In the genomic region with DNA sequence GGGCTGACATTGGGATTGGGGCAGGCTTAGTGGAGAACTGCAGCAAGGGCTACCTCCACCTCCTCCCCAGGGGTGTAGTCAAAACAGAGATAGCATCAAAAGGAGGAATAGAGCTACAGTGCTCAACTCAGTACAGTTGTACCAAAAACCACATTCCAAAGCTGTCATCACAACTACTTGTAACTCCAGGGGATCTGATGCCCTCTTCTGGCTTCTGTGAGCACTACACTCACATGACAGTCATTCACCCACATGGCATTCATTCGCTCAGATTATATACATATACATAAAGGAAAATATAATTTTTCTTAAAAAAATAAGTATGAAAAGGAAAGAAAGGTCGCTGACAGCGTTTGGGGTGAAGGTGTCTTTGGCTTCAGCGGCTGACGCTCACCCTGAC, we compare ENCODE assay signal across 8 mouse cellular contexts. TPM values are rescaled to one million over a fixed set of nuclear protein-coding genes. Genes with fewer than 3 reads are reported as not detected.
A peak's percentile ranks its signal among the peaks of the same experiment; 100 is the strongest.
DNase-seq lines count a peak whose midpoint lies in the region; ATAC-seq and TF ChIP-seq lines count a peak whose summit lies in the region.

No protein-coding gene starts in this region.

- no peak for TF ChIP-seq POLR2A in heart, adult 2 months (IDR thresholded peaks at IDR 0.05; ENCODE audit: insufficient read depth, low read depth, low read length)
- TF ChIP-seq POLR2A in thymus, adult 2 months (IDR thresholded peaks at IDR 0.05; ENCODE audit: control insufficient read depth, extremely low read depth, insufficient read depth, low read length, poor library complexity), result no peak

- TF ChIP-seq CTCF in heart, adult 2 months (IDR thresholded peaks at IDR 0.05), result peak; percentile 58
- no peak for TF ChIP-seq CTCF in thymus, adult 2 months (IDR thresholded peaks at IDR 0.05; ENCODE audit: borderline replicate concordance, control insufficient read depth, extremely low read depth, insufficient read depth, low read length, poor library complexity)

- H3K9me3 ChIP-seq in embryonic facial prominence, embryonic 15.5 days (replicated peaks), result no peaks in the 10 kb centered on the region
- no peaks in the 10 kb centered on the region for H3K9me3 ChIP-seq in kidney, embryonic 15.5 days (replicated peaks)
- no peaks in the 10 kb centered on the region for H3K9me3 ChIP-seq in midbrain, embryonic 16.5 days (replicated peaks; ENCODE audit: control insufficient read depth, low read length, poor library complexity, severe bottlenecking)

- DNase-seq in heart, adult 2 months, result no peak
- no peak for DNase-seq in heart, postnatal 25 days (ENCODE audit: low spot score)
- DNase-seq in thymus, adult 2 months, result peak; percentile 34
- no peak for DNase-seq in thymus, adult 18-20 months
- no peak for DNase-seq in T-cell, adult 2 months (ENCODE audit: low spot score)

- intact Hi-C loops in heart, adult 2 months (cut with DNase I), result no loop called here
- intact Hi-C loops in heart, postnatal 25 days (cut with DNase I), result no loop called here

- H3K4me1 ChIP-seq in heart, adult 2 months (ENCODE audit: control insufficient read depth, insufficient read depth, low read length), result peaks cover 4% of the 10 kb centered on the region
- peaks cover 8% of the 10 kb centered on the region for H3K4me1 ChIP-seq in thymus, adult 2 months (replicated peaks; ENCODE audit: control insufficient read depth, insufficient read depth, low read length)
- peaks cover 34% of the 10 kb centered on the region for H3K4me1 ChIP-seq in embryonic facial prominence, embryonic 15.5 days
- peaks cover 26% of the 10 kb centered on the region for H3K4me1 ChIP-seq in kidney, embryonic 15.5 days
- H3K4me1 ChIP-seq in midbrain, embryonic 16.5 days (ENCODE audit: control insufficient read depth, insufficient read depth, low read length), result peaks cover 26% of the 10 kb centered on the region

- no peak overlapping the region for H3K9ac ChIP-seq in heart, adult 2 months (ENCODE audit: low read depth, low read length)
- H3K9ac ChIP-seq in embryonic facial prominence, embryonic 15.5 days, result no peak overlapping the region
- no peak overlapping the region for H3K9ac ChIP-seq in kidney, embryonic 15.5 days
- peak overlapping the region; percentile 39; the same call in 1 of the 2 replicates for H3K9ac ChIP-seq in midbrain, embryonic 16.5 days (ENCODE audit: low read depth, low read length)

- no peak for ATAC-seq in embryonic facial prominence, embryonic 15.5 days (ENCODE audit: insufficient number of reproducible peaks, low FRiP score, low TSS enrichment, low read depth)
- ATAC-seq in kidney, embryonic 15.5 days (replicated peaks; ENCODE audit: low FRiP score), result no peak
- ATAC-seq in midbrain, embryonic 16.5 days, result peak; percentile 18; the same call in 1 of the 2 replicates

- H3K4me2 ChIP-seq in embryonic facial prominence, embryonic 15.5 days (replicated peaks), result peak overlapping the region; percentile 15; the same call in 1 of the 2 replicates
- no peak overlapping the region for H3K4me2 ChIP-seq in kidney, embryonic 15.5 days
- H3K4me2 ChIP-seq in midbrain, embryonic 16.5 days (ENCODE audit: low read length), result no peak overlapping the region; the same call in 1 of the 2 replicates

- no peak overlapping the region for H3K4me3 ChIP-seq in heart, adult 2 months
- no peak overlapping the region for H3K4me3 ChIP-seq in thymus, adult 2 months (ENCODE audit: control insufficient read depth, insufficient read depth, low read length)
- no peak overlapping the region for H3K4me3 ChIP-seq in embryonic facial prominence, embryonic 15.5 days (replicated peaks)
- no peak overlapping the region for H3K4me3 ChIP-seq in kidney, embryonic 15.5 days (replicated peaks)
- H3K4me3 ChIP-seq in midbrain, embryonic 16.5 days (ENCODE audit: low read depth, low read length), result no peak overlapping the region

- no peaks in the 10 kb centered on the region for H3K27me3 ChIP-seq in heart, adult 2 months (ENCODE audit: control insufficient read depth, insufficient read depth, low read length)
- no peaks in the 10 kb centered on the region for H3K27me3 ChIP-seq in thymus, adult 2 months (ENCODE audit: control insufficient read depth, insufficient read depth, low read length)
- H3K27me3 ChIP-seq in embryonic facial prominence, embryonic 15.5 days, result no peaks in the 10 kb centered on the region
- H3K27me3 ChIP-seq in kidney, embryonic 15.5 days, result no peaks in the 10 kb centered on the region
- H3K27me3 ChIP-seq in midbrain, embryonic 16.5 days (ENCODE audit: control insufficient read depth, insufficient read depth, low read depth, low read length), result no peaks in the 10 kb centered on the region

- H3K27ac ChIP-seq in heart, adult 2 months, result peak overlapping the region; percentile 36; the same call in 1 of the 2 replicates
- no peak overlapping the region for H3K27ac ChIP-seq in thymus, adult 2 months (ENCODE audit: control insufficient read depth, insufficient read depth, low read length)
- H3K27ac ChIP-seq in embryonic facial prominence, embryonic 15.5 days (replicated peaks), result peak overlapping the region; percentile 49; the same call in 1 of the 2 replicates
- H3K27ac ChIP-seq in kidney, embryonic 15.5 days, result peak overlapping the region; percentile 54
- peak overlapping the region; percentile 85 for H3K27ac ChIP-seq in midbrain, embryonic 16.5 days (ENCODE audit: low read length)

- WGBS in heart, adult 2 months, result 47% methylated on average over 5 of the region's 5 CpGs
- WGBS in thymus, adult 2 months, result 72% methylated on average over 5 of the region's 5 CpGs
- 62% methylated on average over 5 of the region's 5 CpGs for WGBS in embryonic facial prominence, embryonic 15.5 days
- WGBS in kidney, embryonic 15.5 days, result 70% methylated on average over 5 of the region's 5 CpGs
- WGBS in midbrain, embryonic 16.5 days, result 61% methylated on average over 5 of the region's 5 CpGs

- no peaks in the 10 kb centered on the region for H3K79me2 ChIP-seq in heart, adult 2 months (replicated peaks; ENCODE audit: control insufficient read depth, insufficient read depth, low read length)

- no peaks in the 10 kb centered on the region for H3K36me3 ChIP-seq in heart, adult 2 months (ENCODE audit: control insufficient read depth, insufficient read depth, low read length)
- H3K36me3 ChIP-seq in thymus, adult 2 months (ENCODE audit: control insufficient read depth, insufficient read depth, low read length), result no peaks in the 10 kb centered on the region
- no peaks in the 10 kb centered on the region for H3K36me3 ChIP-seq in embryonic facial prominence, embryonic 15.5 days
- H3K36me3 ChIP-seq in kidney, embryonic 15.5 days, result no peaks in the 10 kb centered on the region
- H3K36me3 ChIP-seq in midbrain, embryonic 16.5 days (ENCODE audit: control insufficient read depth, insufficient read depth, low read length), result no peaks in the 10 kb centered on the region

- TF ChIP-seq EP300 in heart, adult 2 months (IDR thresholded peaks at IDR 0.05; ENCODE audit: insufficient read depth, low read depth, low read length), result no peak

RNA-seq across cellular contexts. Expression of gene Rimkla, which starts 32.1 kb away (rescaled TPM):
- total RNA-seq in heart, adult 2 months (2021), result under 1 TPM; 0.66 to 0.70 TPM
- polyA plus RNA-seq in heart, adult 2 months (2012; rRNA removed), result 0.56 and 1.1 TPM in 2 replicates
- under 1 TPM; 0.31 to 0.67 TPM for total RNA-seq in heart, postnatal 25 days (2021)
- 1.8 and 2.2 TPM in 2 replicates for polyA plus RNA-seq in thymus, adult 2 months (2012; rRNA removed)
- 0.45 and 0.50 TPM in 2 replicates for polyA plus RNA-seq in embryonic facial prominence, embryonic 15.5 days (2015; fragmentation: Nextera tagmentation; extraction: Ambion mirVana)
- 1.9 and 2.4 TPM in 2 replicates for polyA plus RNA-seq in kidney, embryonic 15.5 days (2015; fragmentation: Nextera tagmentation; extraction: Ambion mirVana)
- polyA plus RNA-seq in midbrain, embryonic 16.5 days (2015; fragmentation: Nextera tagmentation; extraction: Ambion mirVana), result 27.2 and 29.0 TPM in 2 replicates

RNA-seq across cellular contexts. Expression of gene Zmynd12, which starts 37.7 kb away (rescaled TPM):
- total RNA-seq in heart, adult 2 months (2021), result not detected
- 0.74 TPM in 1 of 2 replicates, not detected in the other for polyA plus RNA-seq in heart, adult 2 months (2012; rRNA removed)
- total RNA-seq in heart, postnatal 25 days (2021), result not detected
- 0.35 and 0.55 TPM in 2 replicates for polyA plus RNA-seq in thymus, adult 2 months (2012; rRNA removed)
- 1.8 and 2.1 TPM in 2 replicates for polyA plus RNA-seq in embryonic facial prominence, embryonic 15.5 days (2015; fragmentation: Nextera tagmentation; extraction: Ambion mirVana)
- polyA plus RNA-seq in kidney, embryonic 15.5 days (2015; fragmentation: Nextera tagmentation; extraction: Ambion mirVana), result 0.44 and 0.51 TPM in 2 replicates
- polyA plus RNA-seq in midbrain, embryonic 16.5 days (2015; fragmentation: Nextera tagmentation; extraction: Ambion mirVana), result 0.64 and 0.76 TPM in 2 replicates

RNA-seq across cellular contexts. Expression of gene Ppcs, which starts 38.1 kb away (rescaled TPM):
- total RNA-seq in heart, adult 2 months (2021), result 1 to 10 TPM; 7.8 to 9.2 TPM
- 10.6 and 11.2 TPM in 2 replicates for polyA plus RNA-seq in heart, adult 2 months (2012; rRNA removed)
- total RNA-seq in heart, postnatal 25 days (2021), result 1 to 10 TPM; 8.9 TPM
- 20.1 and 21.8 TPM in 2 replicates for polyA plus RNA-seq in thymus, adult 2 months (2012; rRNA removed)
- 23.7 and 26.8 TPM in 2 replicates for polyA plus RNA-seq in embryonic facial prominence, embryonic 15.5 days (2015; fragmentation: Nextera tagmentation; extraction: Ambion mirVana)
- polyA plus RNA-seq in kidney, embryonic 15.5 days (2015; fragmentation: Nextera tagmentation; extraction: Ambion mirVana), result 41.6 and 44.1 TPM in 2 replicates
- 18.6 and 19.4 TPM in 2 replicates for polyA plus RNA-seq in midbrain, embryonic 16.5 days (2015; fragmentation: Nextera tagmentation; extraction: Ambion mirVana)

RNA-seq across cellular contexts. Expression of gene Ccdc30, which starts 45.0 kb away (rescaled TPM):
- under 1 TPM in 1 of 2 experiments, not detected in 1; 0.52 TPM for total RNA-seq in heart, adult 2 months (2021)
- polyA plus RNA-seq in heart, adult 2 months (2012; rRNA removed), result 0.41 TPM in 1 of 2 replicates, not detected in the other
- total RNA-seq in heart, postnatal 25 days (2021), result under 1 TPM in 1 of 2 experiments, not detected in 1; 0.34 TPM
- polyA plus RNA-seq in thymus, adult 2 months (2012; rRNA removed), result 3.4 and 3.7 TPM in 2 replicates
- polyA plus RNA-seq in embryonic facial prominence, embryonic 15.5 days (2015; fragmentation: Nextera tagmentation; extraction: Ambion mirVana), result 8.7 and 10.5 TPM in 2 replicates
- 6.6 and 6.8 TPM in 2 replicates for polyA plus RNA-seq in kidney, embryonic 15.5 days (2015; fragmentation: Nextera tagmentation; extraction: Ambion mirVana)
- polyA plus RNA-seq in midbrain, embryonic 16.5 days (2015; fragmentation: Nextera tagmentation; extraction: Ambion mirVana), result 22.8 and 27.1 TPM in 2 replicates
